Mouse (Mus musculus): ENCODE data around the gene Fam169a. TPM values are rescaled to one million over a fixed set of nuclear protein-coding genes. Genes with fewer than 3 reads are reported as not detected.

Gene Fam169a
- 24.4 and 24.6 TPM in 2 replicates for polyA plus RNA-seq (2015; fragmentation: Nextera tagmentation; extraction: Ambion mirVana)

DNA sequence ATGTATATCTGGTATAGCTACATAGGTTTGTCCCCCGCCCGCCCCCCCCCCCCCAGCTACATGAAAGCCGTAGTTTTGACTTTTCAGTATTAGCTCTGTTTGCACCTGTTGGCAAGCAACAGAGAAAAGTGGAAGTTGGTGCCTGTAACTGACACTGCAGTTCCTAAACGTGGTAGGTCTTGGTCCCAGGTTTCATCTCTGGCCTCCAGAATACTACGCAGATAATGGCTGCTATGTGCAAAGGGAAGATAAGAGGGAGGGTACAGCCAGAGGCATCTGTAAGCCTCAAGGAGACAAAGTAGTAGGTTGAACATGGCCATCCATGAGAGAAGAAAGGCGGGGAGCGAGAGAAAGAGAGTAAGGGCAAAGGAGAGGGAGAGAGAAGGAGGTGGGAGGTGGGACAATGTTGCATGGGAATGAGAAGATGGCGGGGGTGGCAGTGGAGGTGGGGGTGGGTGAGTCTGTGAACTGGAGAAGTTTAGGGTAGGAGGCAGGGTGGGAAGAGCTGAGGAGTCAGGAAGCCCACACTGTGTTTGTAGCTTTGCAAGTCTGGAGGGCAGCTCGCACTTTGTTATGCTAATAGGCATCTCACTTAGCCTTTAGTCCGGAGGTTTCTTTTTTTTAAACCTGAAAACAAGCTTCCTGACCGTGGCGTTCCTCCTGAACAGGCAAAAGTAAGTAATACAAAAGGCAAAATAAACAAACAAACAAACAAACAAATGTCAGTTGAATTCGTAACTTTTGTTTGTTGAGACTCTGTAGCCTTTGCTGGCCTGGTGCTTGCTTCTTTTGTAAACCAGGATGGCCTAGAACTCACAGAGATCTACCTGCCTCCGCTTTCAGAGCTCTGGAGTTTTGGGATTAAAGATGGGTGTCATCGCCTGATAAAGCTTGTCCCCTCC, at the start of gene Fam169a:
Gene Fam169a (plus strand): TSS at position 638 of the 902 bp plus-strand sequence.

DNA sequence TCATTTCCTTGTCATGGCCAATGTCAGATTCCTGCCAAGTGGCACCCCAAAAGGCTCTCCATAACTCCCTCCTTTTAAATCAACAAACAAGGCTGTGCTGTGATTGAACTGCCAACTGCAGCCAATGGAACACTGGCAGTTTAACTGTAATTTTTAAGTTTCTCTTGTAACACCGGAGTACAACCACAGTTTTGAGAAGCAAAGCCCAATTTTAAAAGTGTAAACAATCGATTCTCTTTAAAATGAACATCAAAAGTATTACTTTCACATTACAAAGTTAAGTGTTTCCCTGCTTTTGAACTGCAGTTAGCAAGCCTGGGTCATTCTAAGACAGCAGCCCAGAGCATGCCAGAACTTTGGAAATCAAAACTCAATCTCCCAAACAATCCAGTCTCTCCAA, 32.8 kb upstream of the Fam169a start, which contains the start of gene 1700029F12Rik:
Gene 1700029F12Rik (minus strand): TSS at position 101 of the 400 bp plus-strand sequence.

DNA sequence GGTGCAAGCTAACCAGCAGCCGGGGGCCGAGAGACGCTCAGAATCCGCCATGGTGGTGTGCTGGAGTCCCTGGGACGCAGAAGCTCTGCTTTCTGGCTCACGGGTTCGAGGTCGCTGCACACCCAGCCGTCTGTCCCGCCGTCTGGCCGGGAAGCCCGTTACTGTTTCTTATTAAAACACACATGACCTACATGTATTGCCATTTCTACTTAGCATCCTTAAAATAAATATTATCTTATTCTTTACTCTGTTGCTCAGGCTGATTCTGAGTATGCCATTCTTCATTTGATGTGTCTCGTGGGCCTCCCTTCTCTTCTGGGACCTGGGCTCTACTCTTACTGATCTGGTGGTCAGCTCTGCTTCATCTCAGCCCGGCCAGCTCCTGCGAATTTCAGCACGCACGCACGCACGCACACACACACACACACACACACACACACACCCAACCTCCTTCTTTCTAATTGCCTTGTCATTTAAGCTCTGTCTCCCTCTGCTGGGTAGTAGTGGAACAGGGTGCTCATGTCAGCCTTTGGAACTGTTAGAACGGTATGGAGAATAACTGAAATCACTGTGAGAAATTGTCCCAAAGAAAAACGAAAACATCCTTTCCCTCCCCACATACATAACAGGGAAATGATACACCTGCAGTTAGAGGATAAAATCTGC, 32.2 kb downstream of the Fam169a start, which contains the start of gene Gm6169:
Gene Gm6169 (minus strand): TSS at position 51 of the 666 bp plus-strand sequence.

DNA sequence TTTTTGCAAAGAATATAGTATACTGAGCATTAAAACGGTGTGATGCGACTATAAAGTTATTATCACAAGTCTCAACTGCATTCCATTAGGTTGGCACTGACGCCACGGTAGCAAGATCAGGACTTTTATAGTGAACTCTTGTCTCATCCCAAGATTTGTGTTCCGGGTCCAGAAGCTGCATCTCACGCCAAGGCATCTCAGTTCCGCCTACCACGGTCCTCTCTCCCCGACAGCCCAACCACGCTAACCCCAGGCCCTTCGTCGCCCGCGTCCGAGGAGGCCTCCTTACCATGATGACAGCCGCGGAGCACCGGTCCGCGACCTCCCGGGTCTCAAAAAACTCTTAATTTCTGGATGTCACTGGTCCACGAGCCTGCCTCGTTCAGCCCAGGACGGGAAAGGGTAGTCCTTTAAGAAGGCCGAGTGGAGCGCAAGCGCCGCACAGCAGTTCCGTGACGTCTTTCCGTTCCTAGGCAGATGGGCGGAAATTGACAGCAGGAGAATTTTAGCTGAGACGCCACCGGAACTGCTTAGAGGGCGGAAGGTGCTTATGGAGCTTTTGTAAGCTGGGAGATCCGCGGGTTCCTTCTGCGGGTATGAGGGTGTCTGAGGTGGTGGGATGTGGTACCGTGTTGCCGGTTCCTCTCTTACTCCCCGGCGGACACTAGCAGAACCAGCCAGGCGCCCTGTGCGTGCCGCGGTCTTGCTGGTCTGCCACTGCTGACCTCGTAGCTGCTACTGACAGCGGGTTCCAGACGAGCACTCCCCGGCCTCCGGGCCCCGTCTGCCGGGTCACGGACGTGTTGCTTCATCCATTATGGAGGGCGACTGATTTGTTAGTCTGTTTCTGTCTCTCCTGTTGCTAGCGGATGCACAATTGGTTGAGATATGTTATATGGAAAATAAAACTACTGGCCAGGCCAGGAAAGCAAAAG, 70.6 kb downstream of the Fam169a start, which contains the start of the genes Gfm2 and Nsa2:
Gene Gfm2 (plus strand): TSS at position 472 of the 935 bp plus-strand sequence.
Gene Nsa2 (minus strand): TSS at position 472 of the 935 bp plus-strand sequence.

Other genes starting within 250 kb of the Fam169a start
- 0.12 and 0.13 TPM in 2 replicates for gene Gcnt4, start 142.6 kb upstream of the Fam169a start, polyA plus RNA-seq (2015; fragmentation: Nextera tagmentation; extraction: Ambion mirVana)
- not detected in 2 replicates for gene 1700029F12Rik, start 32.9 kb upstream of the Fam169a start, polyA plus RNA-seq (2015; fragmentation: Nextera tagmentation; extraction: Ambion mirVana)
- 1.4 and 1.5 TPM in 2 replicates for gene Gm6169, start 32.0 kb downstream of the Fam169a start, polyA plus RNA-seq (2015; fragmentation: Nextera tagmentation; extraction: Ambion mirVana)
- 24.2 and 26.6 TPM in 2 replicates for gene Gfm2, start 70.7 kb downstream of the Fam169a start, polyA plus RNA-seq (2015; fragmentation: Nextera tagmentation; extraction: Ambion mirVana)
- 41.7 and 43.7 TPM in 2 replicates for gene Nsa2, start 70.7 kb downstream of the Fam169a start, polyA plus RNA-seq (2015; fragmentation: Nextera tagmentation; extraction: Ambion mirVana)
- gene Hexb, start 131.1 kb downstream of the Fam169a start, polyA plus RNA-seq (2015; fragmentation: Nextera tagmentation; extraction: Ambion mirVana), result 80.5 and 88.2 TPM in 2 replicates
- gene Enc1, start 173.8 kb downstream of the Fam169a start, polyA plus RNA-seq (2015; fragmentation: Nextera tagmentation; extraction: Ambion mirVana), result 39.3 and 42.7 TPM in 2 replicates

Data from neural tube, postnatal 0 days (tissue).